In genomic region chr1:159932598-159932997, GRCm38 (mm10) we compare ENCODE assay signal across 14 mouse cellular contexts.
"Had no signal": no experiment of that assay in that cellular context is flagged by ENCODE, and none has a peak within 500 bp of the region (broad histone marks: within the 10 kb centered on the region; RNA-seq: fewer than 3 reads in every experiment).

No protein-coding gene starts in this region.

- DNase-seq: kidney, adult 18-20 months; kidney, postnatal 10 days; kidney, postnatal 4 days; lung, postnatal 4 days; right cerebral cortex, postnatal 14 days; thymus, postnatal 36 days had no signal

- H3K27ac ChIP-seq: layer of hippocampus, adult 2 months; limb, embryonic 10.5 days; liver, embryonic 15.5 days; lung, embryonic 15.5 days; midbrain, embryonic 13.5 days; neural tube, embryonic 15.5 days had no signal

- ATAC-seq: midbrain, embryonic 13.5 days had no signal

- H3K4me3 ChIP-seq: layer of hippocampus, adult 2 months; limb, embryonic 10.5 days; liver, embryonic 15.5 days; lung, embryonic 15.5 days; megakaryocyte, embryonic 14.5 days; midbrain, embryonic 13.5 days; myocyte; neural tube, embryonic 15.5 days had no signal
